Mouse (Mus musculus) heart, embryonic 13.5 days (tissue): ENCODE data around the gene Cfap97d1. TPM values are rescaled to one million over a fixed set of nuclear protein-coding genes. Genes with fewer than 3 reads are reported as not detected.

Experiments used
- ATAC-seq: fragments of 200-750 bp; cut with Nextera tagmentation; 2 replicates; pipeline ENCODE4 v1.8.0; 2017; ENCODE audit warnings: moderate TSS enrichment; ENCODE audit not compliant: insufficient number of reproducible peaks, low FRiP score, low TSS enrichment; ENCODE audit errors: extremely low read depth
- H3K27ac ChIP-seq: fragments of 300-500 bp; sonication (generic); replicated peaks from 2 replicates; pipeline ENCODE4 v1.5.1; 2015; ENCODE audit warnings: moderate library complexity, mild to moderate bottlenecking, inconsistent platforms
- H3K27me3 ChIP-seq: fragments of 300-500 bp; sonication (generic); replicated peaks from 2 replicates; pipeline ENCODE4 v1.6.1; 2015; ENCODE audit warnings: mild to moderate bottlenecking, inconsistent platforms
- H3K36me3 ChIP-seq: fragments of 300-500 bp; sonication (generic); 2 replicates; pipeline ENCODE4 v1.6.1; 2015; ENCODE audit warnings: mild to moderate bottlenecking, inconsistent platforms
- H3K4me1 ChIP-seq: fragments of 300-500 bp; sonication (generic); 2 replicates; pipeline ENCODE4 v1.6.1; 2015; ENCODE audit warnings: inconsistent platforms
- H3K4me2 ChIP-seq: fragments of 300-500 bp; sonication (generic); 2 replicates; pipeline ENCODE4 v1.6.1; 2015; ENCODE audit warnings: inconsistent platforms, mild to moderate bottlenecking, moderate library complexity
- H3K4me3 ChIP-seq: fragments of 300-500 bp; sonication (generic); 2 replicates; pipeline ENCODE4 v1.5.1; 2015; ENCODE audit warnings: moderate library complexity, mild to moderate bottlenecking, inconsistent platforms
- H3K9ac ChIP-seq: fragments of 300-500 bp; sonication (generic); 2 replicates; pipeline ENCODE4 v1.6.1; 2015; ENCODE audit warnings: inconsistent platforms, mild to moderate bottlenecking, moderate library complexity
- H3K9me3 ChIP-seq: fragments of 300-500 bp; sonication (generic); 2 replicates; pipeline ENCODE4 v1.6.1; 2016; ENCODE audit warnings: inconsistent platforms
- WGBS: fragments of 180-500 bp; shearing (Covaris S2); methylation state at CpG from one replicate; pipeline ENCODE4 v1.1.7; 2015; ENCODE audit warnings: mixed read lengths; 5-methylcytosine and 5-hydroxymethylcytosine counted together
- polyA plus RNA-seq: library from polyadenylated mRNA; unstranded; fragments of >200 nt; fragmentation: Nextera tagmentation; extraction: Ambion mirVana; gene quantifications from 2 replicates; pipeline ENCODE4 v1.2.1, GENCODE M21; 2015

The Cfap97d1 gene
- polyA plus RNA-seq, 1 experiment from 2014 or later, result not detected

- H3K27me3 ChIP-seq, result 0 out of 2 replicates have a peak, but pooled peaks cover 4% of the 10 kb centered on the region
- H3K4me1 ChIP-seq, result peaks cover 3% of the 10 kb centered on the region; the same call in 1 of the 2 replicates
- H3K9me3 ChIP-seq, result no peaks in the 10 kb centered on the region
- WGBS, result 43% methylated on average over 7 of the region's 7 CpGs
- no peak overlapping the region for H3K9ac ChIP-seq
- H3K4me3 ChIP-seq, result no peak overlapping the region
- H3K36me3 ChIP-seq, result no peaks in the 10 kb centered on the region
- no peak for ATAC-seq
- H3K27ac ChIP-seq, result no peak overlapping the region
- no peak overlapping the region for H3K4me2 ChIP-seq
These were observed 52.3 kb downstream of the Cfap97d1 start for GRCm38 (mm10) chr11:102036336-102036735.

- H3K4me2 ChIP-seq, result no peak overlapping the region
- WGBS, result 79% methylated on average over 6 of the region's 6 CpGs
- peaks cover 3% of the 10 kb centered on the region; the same call in 1 of the 2 replicates for H3K4me1 ChIP-seq
- 0 out of 2 replicates have a peak, but pooled peaks cover 4% of the 10 kb centered on the region for H3K27me3 ChIP-seq
- no peak overlapping the region for H3K9ac ChIP-seq
- no peaks in the 10 kb centered on the region for H3K9me3 ChIP-seq
- no peaks in the 10 kb centered on the region for H3K36me3 ChIP-seq
- H3K27ac ChIP-seq, result no peak overlapping the region
- no peak overlapping the region for H3K4me3 ChIP-seq
- no peak for ATAC-seq
These were observed 53.7 kb downstream of the Cfap97d1 start for GRCm38 (mm10) chr11:102037789-102038188.

- WGBS, result 63% methylated on average over 13 of the region's 13 CpGs
- 0 out of 2 replicates have a peak, but pooled peaks cover 4% of the 10 kb centered on the region for H3K27me3 ChIP-seq
- H3K9me3 ChIP-seq, result no peaks in the 10 kb centered on the region
- H3K4me3 ChIP-seq, result no peak overlapping the region
- H3K27ac ChIP-seq, result no peak overlapping the region
- H3K4me2 ChIP-seq, result no peak overlapping the region
- H3K4me1 ChIP-seq, result peaks cover 3% of the 10 kb centered on the region; the same call in 1 of the 2 replicates
- ATAC-seq, result no peak
- 0 out of 2 replicates have a peak overlapping the region, but pooled peaks have one; percentile 40 for H3K9ac ChIP-seq
- no peaks in the 10 kb centered on the region for H3K36me3 ChIP-seq
These were observed 55.5 kb downstream of the Cfap97d1 start for GRCm38 (mm10) chr11:102039487-102040137.

- Histone ChIP-seq H3K4me2 (no peak overlapping the region), H3K27me3 (0 out of 2 replicates have a peak, but pooled peaks cover 4% of the 10 kb centered on the region), H3K4me1 (peaks cover 3% of the 10 kb centered on the region; the same call in 1 of the 2 replicates), H3K9me3 (no peaks in the 10 kb centered on the region), H3K4me3 (no peak overlapping the region), H3K9ac (no peak overlapping the region), H3K27ac (no peak overlapping the region), H3K36me3 (no peaks in the 10 kb centered on the region)
- under 1% methylated on average over 9 of the region's 9 CpGs for WGBS
- ATAC-seq, result no peak
These were observed 56.1 kb downstream of the Cfap97d1 start for GRCm38 (mm10) chr11:102040138-102040524.

GRCm38 (mm10) chr11:102040646-102041045, 56.6 kb downstream of the Cfap97d1 start:
- Histone ChIP-seq H3K4me2 (no peak overlapping the region), H3K4me3 (no peak overlapping the region), H3K9me3 (peaks cover 4% of the 10 kb centered on the region), H3K9ac (no peak overlapping the region), H3K27ac (no peak overlapping the region), H3K36me3 (no peaks in the 10 kb centered on the region), H3K4me1 (peaks cover 3% of the 10 kb centered on the region; the same call in 1 of the 2 replicates), H3K27me3 (0 out of 2 replicates have a peak, but pooled peaks cover 4% of the 10 kb centered on the region)
- ATAC-seq, result no peak
- WGBS, result 69% methylated on average over 4 of the region's 4 CpGs

- Histone ChIP-seq H3K4me3 (0 out of 2 replicates have a peak within 1 kb of the TSS, but pooled peaks have one; percentile 8), H3K36me3 (no peaks in the 10 kb centered on the region), H3K4me1 (peaks cover 3% of the 10 kb centered on the region; the same call in 1 of the 2 replicates), H3K27me3 (0 out of 2 replicates have a peak, but pooled peaks cover 4% of the 10 kb centered on the region), H3K4me2 (peak within 1 kb of the TSS; percentile 7; the same call in 1 of the 2 replicates), H3K27ac (no peak within 1 kb of the TSS), H3K9ac (no peak within 1 kb of the TSS), H3K9me3 (peaks cover 9% of the 10 kb centered on the region)
- ATAC-seq, result no peak
- 57% methylated on average over 5 of the region's 5 CpGs for WGBS
These were observed 57.4 kb downstream of the Cfap97d1 start, which contains the start of gene Cd300lg for GRCm38 (mm10) chr11:102041350-102041949. Gene Cd300lg (plus strand): TSS chr11:102041509.

Other genes with a start within 250 kb of the Cfap97d1 start
- 8.2 and 9.5 TPM in 2 replicates for gene Etv4, start 198.9 kb upstream of the Cfap97d1 start, polyA plus RNA-seq
- gene Meox1, start 89.9 kb upstream of the Cfap97d1 start, polyA plus RNA-seq, result 15.6 and 19.4 TPM in 2 replicates
- gene Sost, start 17.3 kb upstream of the Cfap97d1 start, polyA plus RNA-seq, result 0.87 and 1.8 TPM in 2 replicates
- gene Dusp3, start 2.7 kb downstream of the Cfap97d1 start, polyA plus RNA-seq, result 50.3 and 53.6 TPM in 2 replicates
- gene Mpp3, start 44.2 kb downstream of the Cfap97d1 start, polyA plus RNA-seq, result 2.9 and 3.8 TPM in 2 replicates
- gene Cd300lg, start 57.2 kb downstream of the Cfap97d1 start, polyA plus RNA-seq, result 2.7 and 2.9 TPM in 2 replicates
- gene Mpp2, start 104.2 kb downstream of the Cfap97d1 start, polyA plus RNA-seq, result 10.6 and 11.0 TPM in 2 replicates
- not detected in 2 replicates for gene Ppy, start 117.0 kb downstream of the Cfap97d1 start, polyA plus RNA-seq
- gene Pyy, start 123.6 kb downstream of the Cfap97d1 start, polyA plus RNA-seq, result 1.2 TPM in 1 of 2 replicates, not detected in the other
- gene Nags, start 161.2 kb downstream of the Cfap97d1 start, polyA plus RNA-seq, result 0.33 TPM in 1 of 2 replicates, not detected in the other
- 32.4 and 38.4 TPM in 2 replicates for gene Tmem101, start 172.1 kb downstream of the Cfap97d1 start, polyA plus RNA-seq
- gene Lsm12, start 201.0 kb downstream of the Cfap97d1 start, polyA plus RNA-seq, result 80.7 and 97.0 TPM in 2 replicates
- gene G6pc3, start 205.3 kb downstream of the Cfap97d1 start, polyA plus RNA-seq, result 25.6 and 29.3 TPM in 2 replicates
- 82.9 and 89.4 TPM in 2 replicates for gene Hdac5, start 245.9 kb downstream of the Cfap97d1 start, polyA plus RNA-seq